Mouse (Mus musculus) embryonic fibroblast, embryonic 13.5 days (primary cell): ENCODE data around the gene Slx1b.

Experiments
- CTCF ChIP-seq: IDR thresholded peaks from 2 replicates; pipeline ENCODE4 v1.5.1; 2011; ENCODE audit warnings: mild to moderate bottlenecking, control low read depth, low read length, moderate library complexity, borderline replicate concordance; ENCODE audit not compliant: insufficient read depth
- POLR2A ChIP-seq: IDR thresholded peaks from 2 replicates; pipeline ENCODE4 v1.6.1; 2011; ENCODE audit warnings: low read depth, mild to moderate bottlenecking, control low read depth, low read length, moderate library complexity

DNA sequence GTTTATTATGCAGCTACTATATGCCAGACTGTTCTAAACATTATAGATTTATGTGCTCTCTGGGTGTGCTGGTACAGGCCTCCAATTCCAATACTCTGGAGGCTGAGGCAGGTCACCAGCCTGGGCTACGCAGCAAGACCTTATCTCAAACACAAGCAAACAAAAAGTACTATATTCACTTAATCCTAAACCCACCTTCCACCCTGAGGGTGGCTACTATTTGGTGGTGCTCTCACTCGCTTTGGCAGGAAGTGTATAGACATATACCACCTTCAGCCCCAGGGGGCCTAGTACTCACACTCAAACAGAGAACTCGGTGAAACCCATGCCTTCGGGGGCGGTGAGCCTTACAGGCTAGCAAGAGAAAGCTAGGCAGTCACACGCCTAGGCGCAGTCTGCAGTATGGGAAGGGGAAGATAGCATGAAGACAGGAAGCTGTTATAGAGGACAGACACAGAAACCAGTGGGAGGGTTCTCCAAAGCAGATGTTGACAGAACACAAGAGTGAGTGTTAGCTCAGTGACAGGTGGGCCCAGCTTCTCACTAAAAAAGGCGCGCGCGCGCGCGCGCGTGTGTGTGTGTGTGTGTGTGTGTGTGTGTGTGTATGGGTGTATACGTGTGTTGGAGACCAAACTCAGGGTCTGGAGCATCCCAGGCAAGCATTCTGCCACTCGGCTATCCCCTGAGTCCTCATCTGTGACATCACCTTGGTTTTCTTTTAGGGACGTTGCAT, 12.0 kb upstream of the Slx1b start, which contains the start of gene Coro1a:
- no peak for TF ChIP-seq CTCF
- TF ChIP-seq POLR2A = no peak
